Mouse (Mus musculus) embryonic fibroblast, embryonic 13.5 days (primary cell): ENCODE measurements around the gene Pard3. TPM values are rescaled to one million over a fixed set of nuclear protein-coding genes. Genes with fewer than 3 reads are reported as not detected.

Experiments
- H3K27ac ChIP-seq: 2 replicates; pipeline ENCODE4 v1.5.1; 2012; ENCODE audit warnings: low read length, control low read depth, inconsistent platforms; ENCODE audit not compliant: insufficient read depth
- H3K4me1 ChIP-seq: 2 replicates; pipeline ENCODE4 v1.6.1; 2011; ENCODE audit warnings: low read length; ENCODE audit not compliant: control insufficient read depth, insufficient read depth
- H3K4me3 ChIP-seq: 2 replicates; pipeline ENCODE4 v1.5.1; 2011; ENCODE audit warnings: mild to moderate bottlenecking, control low read depth, low read length; ENCODE audit not compliant: insufficient read depth
- CTCF ChIP-seq: IDR thresholded peaks from 2 replicates; pipeline ENCODE4 v1.5.1; 2011; ENCODE audit warnings: mild to moderate bottlenecking, control low read depth, low read length, moderate library complexity, borderline replicate concordance; ENCODE audit not compliant: insufficient read depth
- POLR2A ChIP-seq: IDR thresholded peaks from 2 replicates; pipeline ENCODE4 v1.6.1; 2011; ENCODE audit warnings: low read depth, mild to moderate bottlenecking, control low read depth, low read length, moderate library complexity
- polyA plus RNA-seq: library from polyadenylated mRNA; stranded (reverse); fragments of >200 nt; gene quantifications from 2 replicates; pipeline ENCODE4 v1.2.4, GENCODE M21; 2011; ENCODE audit warnings: low read depth; ENCODE audit not compliant: missing spikeins, insufficient read length

Gene Pard3
- polyA plus RNA-seq, 1 experiment, result 34.4 TPM

DNA sequence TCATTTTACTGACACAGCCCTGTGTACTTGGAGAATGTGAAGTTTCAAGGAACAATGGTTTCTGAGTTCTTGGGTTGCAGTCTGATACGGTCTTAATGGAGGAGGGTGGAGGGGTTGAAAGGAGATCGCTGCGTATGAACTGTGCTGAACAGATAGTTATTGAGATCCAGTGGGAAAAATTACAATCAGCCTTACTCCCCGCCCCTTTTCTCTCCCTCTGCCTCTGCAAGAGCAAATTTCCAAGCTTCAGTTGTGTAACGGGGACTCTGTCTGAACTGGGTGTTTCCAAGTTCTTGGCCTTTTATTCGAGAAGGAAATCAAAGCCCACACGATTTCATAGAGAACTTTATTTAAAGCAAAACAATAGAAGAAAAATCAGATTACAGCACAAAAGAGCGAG, 150.6 kb downstream of the Pard3 start:
- TF ChIP-seq CTCF (no peak), POLR2A (no peak)
- Histone ChIP-seq H3K4me3 (no peak overlapping the region), H3K4me1 (0 out of 2 replicates have a peak, but pooled peaks cover 2% of the 10 kb centered on the region), H3K27ac (no peak overlapping the region)

DNA sequence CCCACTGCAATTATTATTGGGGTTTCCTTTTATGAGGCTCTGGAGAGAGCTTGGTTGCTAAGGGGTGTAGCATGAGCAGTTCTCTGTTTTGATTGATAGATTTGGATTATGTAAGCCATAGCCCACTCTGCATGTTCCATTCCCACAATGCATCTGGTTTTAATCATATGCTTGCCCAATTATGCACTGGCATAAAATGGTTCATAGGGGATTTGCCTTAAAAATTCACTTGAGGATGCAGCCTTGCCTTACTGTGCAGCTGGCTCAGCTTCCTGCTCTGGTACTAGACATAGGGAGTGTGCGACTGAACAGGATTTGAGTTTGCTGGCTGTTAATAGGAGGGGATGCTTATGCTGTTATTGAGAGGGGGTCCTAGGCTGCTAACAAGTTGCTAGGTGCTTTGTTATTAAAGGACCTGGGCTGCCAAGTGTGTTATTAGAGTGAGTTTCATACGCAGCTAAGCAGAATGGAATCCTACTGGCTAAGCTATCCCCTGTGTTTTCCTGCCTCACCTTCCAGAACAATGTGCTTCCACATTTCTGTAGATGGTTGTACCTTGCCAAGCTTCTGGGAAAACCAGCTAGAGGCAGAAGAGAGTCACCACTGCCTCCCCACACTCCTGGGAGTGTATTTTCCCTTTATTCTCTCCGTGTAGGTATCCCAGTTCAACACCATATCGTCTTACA, 151.2 kb downstream of the Pard3 start:
- TF ChIP-seq CTCF, result no peak
- TF ChIP-seq POLR2A, result no peak
- Histone ChIP-seq H3K4me1 (0 out of 2 replicates have a peak, but pooled peaks cover 2% of the 10 kb centered on the region), H3K27ac (no peak overlapping the region), H3K4me3 (no peak overlapping the region)

DNA sequence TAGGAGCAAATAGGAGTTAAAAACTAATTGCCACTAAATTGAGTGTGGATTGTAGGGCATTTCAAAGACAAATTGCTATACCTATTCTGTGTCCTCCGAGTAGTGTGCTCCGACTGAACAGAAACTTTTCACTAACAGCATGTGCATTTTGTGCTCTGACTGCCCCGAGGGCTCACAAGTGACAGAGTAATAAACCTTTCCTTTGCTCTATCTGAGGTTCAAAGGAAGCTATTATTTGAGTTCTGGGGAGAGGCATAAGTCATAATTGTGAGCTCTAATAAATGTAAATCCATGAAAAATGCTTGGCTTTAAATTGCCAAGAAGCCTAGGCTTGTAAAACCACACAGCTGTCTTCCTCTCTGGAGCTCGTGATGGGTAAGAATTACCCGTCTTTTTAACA, 156.5 kb downstream of the Pard3 start:
- Histone ChIP-seq H3K4me3 (no peak overlapping the region), H3K27ac (no peak overlapping the region), H3K4me1 (no peaks in the 10 kb centered on the region)
- TF ChIP-seq CTCF (no peak), POLR2A (no peak)

DNA sequence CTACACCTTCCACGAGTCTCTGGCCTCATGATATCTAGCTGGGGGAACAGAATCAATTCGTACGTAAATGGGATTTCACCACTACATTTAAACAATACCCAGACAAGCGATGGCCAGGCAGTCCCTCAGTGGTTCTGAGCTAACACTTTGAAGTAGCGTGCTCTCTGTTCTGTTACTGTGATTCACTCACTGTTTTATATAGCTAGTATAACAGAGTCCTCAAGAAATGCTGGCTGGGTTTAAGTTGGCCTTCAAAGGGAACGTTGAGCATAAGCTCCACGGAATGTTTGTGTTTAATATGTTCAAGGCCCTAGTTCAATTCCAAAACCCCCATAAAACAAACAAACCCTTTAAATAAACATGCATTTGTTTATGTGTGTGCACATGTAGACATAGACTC, 156.9 kb downstream of the Pard3 start:
- H3K4me3 ChIP-seq, result no peak overlapping the region
- no peaks in the 10 kb centered on the region for H3K4me1 ChIP-seq
- H3K27ac ChIP-seq, result no peak overlapping the region
- TF ChIP-seq CTCF, result no peak
- no peak for TF ChIP-seq POLR2A

DNA sequence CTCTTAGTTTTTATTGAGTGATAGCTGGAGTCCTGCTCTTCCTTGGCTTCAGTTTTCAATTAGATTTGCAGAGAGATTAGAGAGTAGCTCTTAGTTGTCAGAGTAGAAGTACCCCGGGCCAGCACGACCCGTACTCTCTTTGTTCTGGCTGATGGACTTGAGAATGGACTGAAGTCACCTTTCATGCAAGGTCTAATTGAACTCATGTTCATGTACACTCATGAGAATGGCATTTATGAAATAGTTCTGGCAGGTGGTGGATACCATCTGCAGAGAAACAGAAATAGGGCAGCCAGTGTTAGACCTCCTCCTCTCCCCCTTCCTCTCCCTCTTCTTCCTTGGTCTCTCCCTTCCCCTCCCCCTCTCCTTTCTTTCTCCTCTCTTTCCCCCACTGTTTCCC, 158.7 kb downstream of the Pard3 start:
- H3K27ac ChIP-seq, result no peak overlapping the region
- H3K4me3 ChIP-seq, result no peak overlapping the region
- H3K4me1 ChIP-seq, result peaks cover 4% of the 10 kb centered on the region; the same call in 1 of the 2 replicates
- TF ChIP-seq CTCF (no peak), POLR2A (no peak)

DNA sequence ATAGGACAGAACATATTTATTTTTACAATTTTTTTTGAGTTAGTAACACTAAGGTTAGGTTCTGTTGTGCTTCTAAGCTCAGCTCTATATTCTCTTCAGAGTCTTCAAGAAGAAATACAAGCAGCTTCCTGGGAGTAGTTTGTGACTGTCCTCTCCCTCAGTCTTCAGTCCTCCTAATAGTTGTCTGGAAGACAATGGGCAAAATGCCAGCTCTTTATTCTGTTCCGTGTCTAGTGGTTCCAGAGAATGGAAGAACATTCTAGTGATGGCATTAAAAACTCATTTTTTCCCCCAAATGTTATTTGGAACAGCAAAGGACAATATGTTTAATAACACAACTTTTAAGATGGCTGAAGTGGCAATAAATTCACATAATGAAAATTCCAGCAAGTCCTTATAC, 163.3 kb downstream of the Pard3 start:
- peak overlapping the region; percentile 64 for H3K27ac ChIP-seq
- no peak overlapping the region for H3K4me3 ChIP-seq
- no peak for TF ChIP-seq POLR2A
- no peak for TF ChIP-seq CTCF
- peaks cover 10% of the 10 kb centered on the region for H3K4me1 ChIP-seq

DNA sequence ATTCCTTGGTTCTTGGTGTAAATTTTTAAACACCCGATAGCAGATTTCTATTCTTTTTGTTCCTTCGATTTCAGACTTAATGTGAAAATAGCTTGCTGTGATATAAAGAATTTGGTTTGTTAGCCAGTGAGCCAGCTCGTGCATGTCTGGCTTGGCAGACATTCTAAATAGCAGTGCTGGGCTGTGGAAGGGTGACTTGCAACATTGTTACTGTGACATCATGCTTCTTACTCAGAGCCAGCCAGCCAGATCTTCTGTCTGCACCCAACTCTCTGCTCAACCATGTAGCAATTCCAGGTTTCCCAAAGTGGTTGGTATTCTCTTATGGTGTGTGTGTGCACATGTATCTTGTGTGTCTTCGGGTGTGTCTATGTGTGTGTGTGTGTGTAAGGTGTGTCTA, 163.7 kb downstream of the Pard3 start:
- H3K27ac ChIP-seq, result peak overlapping the region; percentile 87
- H3K4me3 ChIP-seq, result no peak overlapping the region
- no peak for TF ChIP-seq POLR2A
- no peak for TF ChIP-seq CTCF
- peaks cover 10% of the 10 kb centered on the region for H3K4me1 ChIP-seq

DNA sequence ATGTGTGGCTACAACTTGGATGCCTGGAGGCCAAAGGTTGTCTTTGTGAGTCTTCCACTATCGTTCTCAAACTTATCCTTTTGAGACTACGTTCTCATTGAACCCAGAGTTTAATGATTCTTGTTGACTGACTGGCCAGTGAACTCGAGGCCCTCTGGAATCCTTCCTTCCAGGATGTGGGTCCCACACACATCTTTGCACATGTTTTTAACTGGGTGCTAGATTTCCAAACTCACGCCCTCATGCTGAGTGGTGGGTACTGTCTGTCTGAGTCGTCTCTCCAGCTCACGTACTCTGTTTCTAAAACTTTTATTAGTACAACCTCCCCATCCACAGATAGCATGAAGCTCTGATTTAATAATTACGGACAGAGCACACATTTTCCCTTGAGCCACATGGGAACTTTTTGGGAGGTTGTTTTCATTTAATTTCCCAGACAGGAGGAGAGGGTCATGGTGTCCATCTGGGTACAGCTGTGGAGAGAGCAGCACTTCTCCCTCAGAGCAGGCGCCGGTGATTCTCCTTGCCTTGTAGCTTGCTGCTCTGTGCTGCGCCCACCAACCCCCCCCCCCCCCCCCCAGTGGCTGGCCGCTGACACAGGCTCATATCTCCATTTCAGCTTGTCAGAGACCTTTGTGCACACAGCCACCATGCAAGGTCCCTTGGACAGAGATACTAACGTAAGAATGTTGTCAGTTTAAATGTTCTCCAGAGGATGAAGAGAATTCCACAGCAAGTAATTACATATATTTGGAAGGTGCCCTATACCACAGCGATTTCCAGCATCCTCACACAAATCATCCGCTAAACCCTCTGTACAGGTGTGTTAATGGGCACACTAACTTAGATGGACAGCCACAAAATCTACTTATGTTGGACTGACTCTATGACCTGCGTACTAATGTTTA, 165.9 kb downstream of the Pard3 start:
- TF ChIP-seq POLR2A (no peak), CTCF (no peak)
- no peak overlapping the region for H3K27ac ChIP-seq
- H3K4me3 ChIP-seq, result no peak overlapping the region
- peaks cover 10% of the 10 kb centered on the region for H3K4me1 ChIP-seq

DNA sequence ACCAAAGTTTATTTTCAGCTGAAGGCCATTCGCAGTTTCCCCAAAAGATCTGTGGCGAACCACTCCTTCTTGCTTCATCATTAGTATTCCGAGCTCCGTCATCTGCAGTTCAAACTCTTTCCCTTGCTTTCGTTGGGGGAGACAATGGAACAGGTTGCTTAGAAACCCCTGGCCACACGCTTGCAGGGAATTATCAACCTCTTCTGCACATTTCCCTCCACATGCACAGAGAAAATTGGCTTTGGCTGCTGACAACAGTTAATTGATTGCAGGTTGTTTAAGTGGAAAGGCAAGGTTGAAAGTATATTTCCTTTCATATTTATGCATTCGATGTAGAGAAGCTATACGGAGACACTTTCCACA, 166.5 kb downstream of the Pard3 start:
- TF ChIP-seq CTCF (no peak), POLR2A (no peak)
- H3K4me3 ChIP-seq, result no peak overlapping the region

DNA sequence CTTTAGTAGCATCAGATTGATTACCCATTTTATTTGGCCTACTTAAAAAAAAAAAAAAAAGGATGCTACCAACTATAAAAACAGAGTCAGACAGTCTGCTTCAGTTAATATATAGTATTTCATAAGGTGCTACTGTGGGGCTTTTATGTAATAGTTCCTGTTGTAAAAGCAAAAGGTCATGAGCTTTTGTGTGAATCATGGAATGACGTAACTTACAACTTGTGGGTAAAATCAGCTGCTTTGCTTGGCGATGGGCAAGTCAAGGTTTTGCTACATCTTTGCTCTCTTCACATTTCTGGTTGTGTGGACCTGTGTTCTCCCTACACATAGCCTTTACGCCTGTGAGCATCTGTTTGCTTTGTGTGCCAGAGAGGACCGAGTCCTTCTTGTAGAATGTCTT, 179.7 kb downstream of the Pard3 start:
- peaks cover 5% of the 10 kb centered on the region for H3K4me1 ChIP-seq

More for the DNA sequence above, 166.5 kb downstream of the Pard3 start:
- Histone ChIP-seq H3K27ac (no peak overlapping the region), H3K4me1 (peaks cover 10% of the 10 kb centered on the region)

More for the DNA sequence above, 179.7 kb downstream of the Pard3 start:
- Histone ChIP-seq H3K27ac (no peak overlapping the region), H3K4me3 (no peak overlapping the region)
- TF ChIP-seq POLR2A, result no peak
- no peak for TF ChIP-seq CTCF
